Mouse (Mus musculus) adrenal gland, postnatal 36 days (tissue): ENCODE data around the gene Astn2. TPM values are rescaled to one million over a fixed set of nuclear protein-coding genes. Genes with fewer than 3 reads are reported as not detected.

ENCODE experiments used
- DNase-seq, 2 experiments: peaks; one replicate each; pipeline ENCODE4 v3.0.0; 2021; ENCODE audit warnings: mixed read lengths in 1 of 2
- total RNA-seq, 2 experiments: library from RNA; stranded (reverse); gene quantifications; 2 replicates each; pipeline ENCODE4 v1.2.3; 2021

Astn2 gene
- total RNA-seq, 2 experiments from 2014 or later: 1.6 to 1.7 TPM

DNA sequence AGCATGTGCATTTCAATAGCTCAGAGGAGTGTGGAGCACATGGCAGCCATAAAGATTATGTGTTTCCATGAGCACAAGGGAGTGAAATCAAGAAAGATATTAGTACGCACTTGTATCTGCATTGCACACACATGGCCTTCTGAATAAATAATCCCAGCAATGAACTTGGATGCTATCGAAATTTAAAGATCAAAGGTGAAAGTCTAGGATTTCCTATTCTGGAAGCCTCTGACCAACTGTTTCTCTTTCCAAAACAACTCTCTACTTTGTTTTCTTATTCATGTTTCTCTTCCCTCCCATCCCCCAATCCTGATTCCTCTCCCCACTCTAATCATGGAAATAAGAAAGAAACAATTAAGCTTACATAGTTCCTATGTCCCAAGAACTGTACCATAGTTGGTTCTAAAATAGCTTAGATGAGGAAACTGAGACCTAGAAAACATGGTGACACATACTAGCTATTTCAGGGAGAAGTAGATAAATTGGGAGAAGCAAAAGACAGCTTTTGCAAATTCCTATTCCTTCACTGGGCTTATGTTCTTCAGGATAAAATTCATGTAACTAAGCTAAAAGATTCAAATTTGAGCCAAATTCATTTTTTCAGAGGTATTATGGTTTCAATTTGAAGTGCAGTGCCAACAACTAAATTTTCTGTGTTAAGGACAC is 872.2 kb downstream of the Astn2 start:
- no peak for DNase-seq

- DNase-seq: no peak
These were observed 872.8 kb downstream of the Astn2 start for GRCm38 (mm10) chr4:65531621-65532020.

GRCm38 (mm10) chr4:65530901-65531300 is 873.5 kb downstream of the Astn2 start:
- DNase-seq: no peak

DNA sequence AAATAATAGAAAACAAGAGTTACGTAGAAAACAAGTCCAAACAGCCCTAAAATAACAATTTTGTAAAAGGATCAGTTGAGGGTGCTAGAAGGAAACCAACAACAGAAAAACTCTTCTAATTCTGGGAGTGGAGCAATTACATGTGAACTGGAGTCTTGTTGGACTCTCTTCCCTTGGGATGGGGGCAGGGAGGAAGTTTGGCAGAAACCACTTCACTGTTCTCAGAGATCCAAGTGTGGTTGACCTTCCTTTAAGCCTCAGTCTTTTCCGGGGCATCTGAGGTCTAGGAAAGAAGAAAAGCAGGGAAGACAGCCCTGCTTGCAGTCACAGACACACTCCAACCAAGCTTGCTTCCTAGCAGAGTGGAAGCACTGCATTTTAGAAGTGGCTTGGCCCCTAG is 896.3 kb downstream of the Astn2 start:
- peak; percentile 14 to 57 for DNase-seq

GRCm38 (mm10) chr4:65506870-65507269 is 897.5 kb downstream of the Astn2 start:
- no peak for DNase-seq

DNA sequence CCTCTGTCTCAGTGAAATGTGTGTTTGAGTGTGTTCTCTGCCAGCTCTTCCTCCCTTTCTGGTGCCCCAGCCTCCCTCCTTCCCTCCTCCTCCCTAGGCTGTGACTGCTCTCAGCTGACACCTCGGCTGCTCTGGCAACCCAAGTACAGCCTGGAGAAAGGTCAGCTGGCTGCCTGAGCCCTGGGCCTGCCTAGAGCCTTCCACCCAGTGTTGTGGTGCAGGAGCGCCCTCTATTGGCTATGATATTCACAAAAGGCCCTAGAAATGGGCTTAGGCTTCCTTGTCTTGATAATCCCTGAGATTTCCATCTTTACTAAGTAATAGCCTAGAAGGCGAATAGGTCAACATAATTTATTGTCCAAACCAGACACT is 908.0 kb downstream of the Astn2 start:
- DNase-seq: peak; percentile 85 to 89

DNA sequence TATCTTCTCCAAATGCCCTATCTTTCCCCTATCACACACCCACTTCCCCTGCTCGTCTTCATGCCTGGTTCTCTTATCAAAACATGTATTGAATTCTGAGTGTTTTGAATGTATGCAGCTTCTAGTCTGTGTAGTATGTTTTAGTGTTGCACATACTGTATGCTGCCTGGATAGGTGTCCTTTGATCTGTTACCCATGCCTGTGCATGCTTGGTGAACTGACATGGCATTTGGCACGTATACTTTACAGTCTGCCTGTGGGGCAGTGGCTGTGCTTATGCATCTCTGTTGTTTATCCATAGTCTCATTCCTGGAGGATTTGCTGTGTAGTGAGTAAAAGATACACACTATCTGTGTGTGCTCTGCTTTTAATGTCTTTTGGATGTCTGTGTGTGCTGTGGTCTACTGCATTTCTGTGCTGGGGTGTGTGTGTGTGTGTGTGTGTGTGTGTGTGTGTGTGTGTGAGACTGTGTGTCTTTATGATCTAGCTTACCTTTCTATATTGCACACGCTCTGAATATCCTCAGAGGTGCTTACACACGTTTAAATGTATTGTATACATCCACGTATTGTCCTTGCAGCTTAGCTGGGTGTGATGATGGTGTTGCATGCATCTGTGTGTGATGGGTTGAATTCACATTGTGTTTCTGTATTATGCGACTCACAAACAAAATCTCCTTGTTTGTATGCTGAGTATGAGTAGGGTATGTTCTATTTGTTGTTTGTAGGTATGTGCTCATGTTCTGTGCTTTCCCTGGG is 908.5 kb downstream of the Astn2 start:
- DNase-seq: no peak

- no peak for DNase-seq
These were observed 912.9 kb downstream of the Astn2 start for GRCm38 (mm10) chr4:65491541-65491940.

- no peak for DNase-seq
These were observed 914.7 kb downstream of the Astn2 start for GRCm38 (mm10) chr4:65489711-65490110.

DNA sequence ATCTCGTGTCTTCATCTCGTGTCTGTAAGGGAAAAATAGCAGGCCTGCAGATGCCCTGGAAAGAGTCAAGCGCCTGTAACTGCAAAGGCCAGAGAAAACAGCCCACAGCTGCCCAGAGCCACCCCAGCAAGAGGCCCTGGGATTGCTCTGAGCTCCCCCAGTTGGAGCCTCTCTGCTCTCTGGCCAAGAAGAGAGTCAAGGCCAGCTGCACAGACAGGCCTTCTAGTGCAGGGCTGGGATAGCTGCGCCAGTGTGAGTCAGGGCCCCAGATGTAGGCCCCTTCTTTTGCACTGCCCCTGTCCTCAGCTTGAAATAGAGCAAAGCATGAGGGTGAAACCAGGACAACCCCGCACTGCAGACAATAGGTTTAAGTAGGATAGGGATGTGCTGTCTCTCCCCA is 922.8 kb downstream of the Astn2 start:
- peak; percentile 50 to 57 for DNase-seq

DNA sequence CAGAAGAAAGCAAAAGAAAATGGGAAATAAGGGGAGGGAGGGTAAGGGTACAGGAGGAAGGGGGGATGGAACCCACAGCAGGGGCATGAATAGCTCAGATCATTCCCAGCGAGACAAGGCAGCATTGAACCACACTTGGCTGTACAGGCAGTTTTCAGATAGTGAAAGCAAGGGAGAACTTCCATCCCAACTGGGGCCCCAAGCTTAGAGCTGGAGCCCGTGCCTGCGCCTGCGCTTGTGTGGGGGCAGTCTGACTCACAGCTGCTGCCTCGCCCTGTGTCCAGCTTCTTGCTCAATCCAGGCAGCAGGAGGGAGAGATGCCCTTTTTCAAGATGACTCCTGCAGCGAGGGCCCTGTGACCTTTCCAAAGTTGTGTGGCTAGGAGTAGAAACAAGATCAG is 927.3 kb downstream of the Astn2 start:
- peak; percentile 81 to 84 for DNase-seq

DNA sequence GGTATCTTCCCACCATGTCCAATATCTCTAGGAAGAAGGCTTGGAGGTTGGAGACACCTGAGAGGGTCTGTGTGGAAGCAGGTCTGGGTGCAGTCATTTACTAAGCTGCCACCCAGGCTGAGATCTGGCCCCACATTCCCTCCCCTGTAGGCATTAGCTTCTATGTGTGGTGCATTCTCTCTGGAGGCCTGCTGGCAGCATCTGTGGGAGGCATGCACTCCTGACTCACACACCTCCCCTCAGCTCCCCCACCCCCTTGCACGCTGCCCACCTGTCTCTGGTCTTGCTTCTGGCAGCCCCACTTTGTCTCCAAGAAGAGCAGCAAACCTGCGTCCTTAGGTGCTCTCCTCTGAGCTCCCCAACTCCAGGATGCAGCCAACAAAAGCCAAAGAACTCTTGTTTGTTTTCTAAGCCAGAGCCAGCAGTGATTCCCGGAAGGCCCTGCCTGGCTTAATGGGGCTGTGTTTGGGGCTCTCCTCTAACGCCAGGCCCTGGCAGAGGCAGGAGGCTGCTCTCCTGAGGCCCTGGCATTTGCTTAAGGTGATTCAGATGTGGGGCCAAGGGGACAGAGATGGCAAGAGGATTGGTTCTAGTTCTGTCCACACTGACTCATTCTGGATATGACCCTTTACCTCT is 928.4 kb downstream of the Astn2 start:
- DNase-seq: peak; percentile 31 to 40

- peak; percentile 6 to 23 for DNase-seq
These were observed 931.3 kb downstream of the Astn2 start for GRCm38 (mm10) chr4:65473141-65473540.

- DNase-seq: no peak
These were observed 955.2 kb downstream of the Astn2 start for GRCm38 (mm10) chr4:65449171-65449570.

DNA sequence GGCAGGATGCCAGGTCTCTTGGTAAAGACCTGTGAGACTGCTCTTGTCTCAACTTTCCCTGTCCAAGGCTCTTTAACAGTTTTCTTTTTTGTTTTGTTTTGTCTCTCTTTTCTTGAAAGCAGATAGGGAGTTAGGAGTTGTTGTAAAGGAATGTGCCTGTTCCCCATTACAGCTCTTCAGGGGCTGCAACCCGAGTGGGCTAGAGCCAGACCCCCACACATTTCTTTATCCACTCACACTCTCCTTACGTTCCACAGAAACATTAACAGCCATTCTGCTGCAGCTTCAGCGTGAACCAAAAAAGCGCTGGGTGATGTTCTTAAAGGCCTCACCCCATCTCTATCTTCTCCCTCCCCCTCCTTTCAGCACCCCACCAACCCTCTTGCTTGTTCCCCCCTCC is 962.7 kb downstream of the Astn2 start:
- DNase-seq: no peak

- DNase-seq: no peak
These were observed 973.6 kb downstream of the Astn2 start for GRCm38 (mm10) chr4:65430804-65431203.

DNA sequence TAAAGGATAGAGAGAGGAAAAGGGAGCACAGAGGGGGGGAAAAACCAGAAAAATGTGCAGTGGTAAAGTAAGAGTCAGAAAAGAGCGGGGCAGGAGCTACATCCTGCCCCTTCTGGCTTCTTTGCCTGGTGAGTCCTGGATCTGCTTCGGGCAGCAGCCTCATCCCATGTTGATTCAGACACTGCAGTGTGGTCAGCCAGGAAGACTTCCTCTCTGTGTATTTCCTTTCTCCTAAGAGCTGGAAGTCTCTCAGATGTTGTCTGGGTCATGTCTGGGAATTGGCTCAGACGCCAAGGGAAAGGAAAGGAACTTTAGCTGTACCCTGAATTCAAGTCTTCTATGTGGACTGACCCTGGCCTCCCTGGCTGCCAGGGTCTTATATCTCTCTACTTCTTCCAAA is 976.9 kb downstream of the Astn2 start:
- DNase-seq: no peak

DNA sequence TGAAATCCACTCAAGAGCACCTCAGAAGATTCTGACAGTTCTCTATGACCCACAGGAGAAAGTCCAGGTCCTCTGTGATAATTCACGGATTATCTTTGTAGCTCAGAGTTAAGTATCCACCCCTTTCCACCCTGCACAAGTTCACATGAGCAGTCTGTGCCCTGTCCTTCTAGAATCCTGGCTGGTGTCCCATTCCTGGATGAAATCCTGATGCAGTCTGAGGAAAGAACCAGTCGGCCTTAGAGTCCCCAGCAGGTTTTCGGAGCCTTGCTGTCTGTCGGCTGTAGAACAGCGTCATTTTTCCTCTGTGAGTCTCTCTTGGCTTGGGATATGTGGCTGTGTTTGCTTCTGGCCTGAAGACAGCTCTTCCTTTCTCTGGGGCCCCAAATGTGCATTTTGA is 978.0 kb downstream of the Astn2 start:
- DNase-seq: peak; percentile 22 to 36

DNA sequence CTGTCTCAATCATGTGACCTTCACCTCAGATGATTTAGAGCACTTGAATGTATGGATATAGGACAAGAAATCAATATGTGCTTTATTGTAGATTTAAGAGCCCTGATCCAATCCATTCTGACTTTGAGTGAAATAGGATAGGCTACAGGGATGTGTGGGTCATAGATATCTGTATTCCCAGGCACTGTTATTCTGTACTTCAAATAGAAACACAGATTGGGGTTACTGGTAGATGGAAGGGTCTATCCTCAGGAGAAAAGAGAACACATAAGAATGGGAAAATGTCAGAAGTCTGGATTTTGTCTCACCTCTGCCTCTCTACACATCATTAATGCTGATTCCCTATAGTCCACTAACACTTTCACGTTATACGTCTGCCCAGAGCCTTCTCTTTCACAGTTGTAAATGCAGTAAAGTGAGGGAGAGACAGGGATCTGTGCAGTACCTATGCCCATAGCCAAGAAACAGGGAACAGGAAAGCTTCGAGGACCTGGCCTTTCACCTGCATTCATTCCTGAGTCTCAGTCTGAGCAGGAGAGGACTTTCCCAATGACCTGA is 981.3 kb downstream of the Astn2 start:
- no peak for DNase-seq

DNA sequence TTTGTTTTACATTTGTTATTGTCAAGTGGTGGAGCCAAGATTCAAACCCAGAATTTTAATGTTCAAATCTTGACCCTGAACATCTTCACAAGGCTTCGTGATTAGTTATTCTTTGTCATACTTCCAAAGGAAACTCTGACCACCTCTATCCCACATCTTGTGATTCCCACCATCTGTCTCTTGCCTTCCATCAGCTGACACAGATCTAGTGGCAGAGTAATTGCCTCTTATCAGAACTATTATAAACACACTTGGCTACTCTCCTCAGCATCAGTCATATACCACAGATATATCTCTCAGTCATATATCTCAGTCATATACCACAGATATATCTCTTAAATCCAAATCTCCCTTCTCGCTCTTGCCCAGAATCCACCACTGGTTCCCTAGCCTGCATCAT is 983.1 kb downstream of the Astn2 start:
- no peak for DNase-seq

DNA sequence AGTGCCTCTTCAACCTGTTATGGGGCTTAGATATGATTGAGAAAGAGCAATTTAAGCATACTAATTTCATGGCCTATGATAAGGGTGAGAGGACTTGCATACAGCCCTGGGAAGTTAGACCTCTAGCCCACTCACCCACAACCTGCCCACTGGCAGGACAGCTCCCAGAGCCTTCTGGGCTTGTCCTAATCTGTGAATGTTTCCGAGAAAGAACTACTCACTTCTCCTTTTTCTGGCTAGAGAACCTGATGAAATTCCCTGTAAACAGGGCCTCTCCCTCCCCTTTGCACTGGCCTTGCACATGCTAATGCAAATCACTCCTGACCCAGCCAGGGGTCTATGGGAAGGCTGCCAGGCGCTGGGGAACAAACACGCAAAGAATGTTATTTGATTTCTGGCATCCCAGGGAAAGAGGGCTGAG is 983.9 kb downstream of the Astn2 start:
- DNase-seq: peak in 1 of 2 experiments; percentile 11

- no peak for DNase-seq
These were observed 988.9 kb downstream of the Astn2 start for GRCm38 (mm10) chr4:65415507-65415906.
